13 mouse cellular contexts compared by ENCODE assay signal in the genomic region with DNA sequence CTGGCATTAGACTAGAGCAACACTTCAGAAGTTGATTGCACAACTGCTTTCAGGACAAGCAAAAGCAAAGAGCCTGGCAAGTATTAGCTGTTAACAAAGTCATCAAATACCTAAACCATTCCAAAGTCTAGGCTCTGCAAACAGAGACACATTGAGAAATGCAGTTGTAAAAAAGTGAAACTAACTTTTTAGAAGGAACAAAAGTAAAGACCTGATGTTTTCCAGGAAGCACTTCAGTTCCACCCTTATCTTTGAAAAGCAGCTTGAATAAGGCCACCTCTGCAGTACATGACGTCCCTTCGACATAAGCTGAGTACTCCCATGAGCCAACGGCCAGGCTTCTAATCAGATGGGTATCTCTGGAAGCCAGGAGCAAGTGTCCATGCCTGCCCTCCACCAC. TPM values are rescaled to one million over a fixed set of nuclear protein-coding genes. Genes with fewer than 3 reads are reported as not detected.
DNase-seq lines count a peak whose midpoint lies in the region; ATAC-seq and TF ChIP-seq lines count a peak whose summit lies in the region.
"Had no signal": no experiment of that assay in that cellular context is flagged by ENCODE, and none has a peak within 500 bp of the region (broad histone marks: within the 10 kb centered on the region; RNA-seq: fewer than 3 reads in every experiment).

No protein-coding gene starts in this region.

- no peak for TF ChIP-seq CTCF in heart, adult 2 months (IDR thresholded peaks at IDR 0.05)
- TF ChIP-seq CTCF in lung, embryonic 14.5 days (IDR thresholded peaks at IDR 0.05; ENCODE audit: low read depth), result no peak
- no peak for TF ChIP-seq CTCF in left cerebral cortex, adult 2 months (IDR thresholded peaks at IDR 0.05)

- peak; percentile 82 for ATAC-seq in lung, embryonic 14.5 days (ENCODE audit: insufficient read depth)
- ATAC-seq in stomach, embryonic 14.5 days (ENCODE audit: insufficient number of reproducible peaks, insufficient read depth, low FRiP score, low read depth), result peak; percentile 71; the same call in 1 of the 2 replicates

- no peaks in the 10 kb centered on the region for H3K36me3 ChIP-seq in heart, embryonic 10.5 days
- H3K36me3 ChIP-seq in heart, adult 2 months (ENCODE audit: control insufficient read depth, insufficient read depth, low read length), result no peaks in the 10 kb centered on the region
- H3K36me3 ChIP-seq in lung, embryonic 14.5 days (ENCODE audit: insufficient read depth), result no peaks in the 10 kb centered on the region
- H3K36me3 ChIP-seq in stomach, embryonic 14.5 days (ENCODE audit: control insufficient read depth, insufficient read depth, low read length), result no peaks in the 10 kb centered on the region
- H3K36me3 ChIP-seq: limb, embryonic 13.5 days; neural tube, embryonic 13.5 days had no signal

- TF ChIP-seq EP300 in heart, adult 2 months (IDR thresholded peaks at IDR 0.05; ENCODE audit: insufficient read depth, low read depth, low read length), result no peak

- no peak overlapping the region for H3K4me2 ChIP-seq in lung, embryonic 14.5 days
- no peak overlapping the region for H3K4me2 ChIP-seq in stomach, embryonic 14.5 days (replicated peaks; ENCODE audit: low read depth, low read length)
- H3K4me2 ChIP-seq: limb, embryonic 13.5 days; neural tube, embryonic 13.5 days had no signal

- intact Hi-C loops in heart, adult 2 months (cut with DNase I), result no loop called here
- intact Hi-C loops in left cerebral cortex, adult 2 months (cut with DNase I), result no loop called here

- H3K9ac ChIP-seq in heart, adult 2 months (ENCODE audit: low read depth, low read length), result no peak overlapping the region
- H3K9ac ChIP-seq in lung, embryonic 14.5 days, result no peak overlapping the region
- no peak overlapping the region for H3K9ac ChIP-seq in stomach, embryonic 14.5 days (replicated peaks; ENCODE audit: low read depth, low read length)
- H3K9ac ChIP-seq: limb, embryonic 13.5 days; neural tube, embryonic 13.5 days had no signal

- no peaks in the 10 kb centered on the region for H3K9me3 ChIP-seq in heart, embryonic 10.5 days
- H3K9me3 ChIP-seq in lung, embryonic 14.5 days (ENCODE audit: low read depth, low read length), result no peaks in the 10 kb centered on the region
- H3K9me3 ChIP-seq in stomach, embryonic 14.5 days (ENCODE audit: control insufficient read depth, low read depth, low read length), result no peaks in the 10 kb centered on the region
- H3K9me3 ChIP-seq: limb, embryonic 13.5 days; neural tube, embryonic 13.5 days had no signal

- no peaks in the 10 kb centered on the region for H3K27me3 ChIP-seq in heart, embryonic 10.5 days (ENCODE audit: insufficient read depth, poor library complexity, severe bottlenecking)
- H3K27me3 ChIP-seq in heart, adult 2 months (ENCODE audit: control insufficient read depth, insufficient read depth, low read length), result no peaks in the 10 kb centered on the region
- H3K27me3 ChIP-seq in lung, embryonic 14.5 days (ENCODE audit: insufficient read depth, low read length), result no peaks in the 10 kb centered on the region
- no peaks in the 10 kb centered on the region for H3K27me3 ChIP-seq in stomach, embryonic 14.5 days (ENCODE audit: control insufficient read depth, insufficient read depth, low read length)
- H3K27me3 ChIP-seq: limb, embryonic 13.5 days; neural tube, embryonic 13.5 days had no signal

- H3K27ac ChIP-seq in heart, embryonic 10.5 days, result no peak overlapping the region
- no peak overlapping the region for H3K27ac ChIP-seq in heart, adult 2 months
- H3K27ac ChIP-seq in lung, embryonic 14.5 days (ENCODE audit: low read depth), result no peak overlapping the region; the same call in 1 of the 2 replicates
- H3K27ac ChIP-seq in stomach, embryonic 14.5 days (ENCODE audit: low read length), result no peak overlapping the region
- no peak overlapping the region for H3K27ac ChIP-seq in left cerebral cortex, adult 2 months
- H3K27ac ChIP-seq: limb, embryonic 13.5 days; neural tube, embryonic 13.5 days had no signal

- 14% methylated on average over 3 of the region's 3 CpGs for WGBS in heart, embryonic 10.5 days
- 6% methylated on average over 3 of the region's 3 CpGs for WGBS in heart, adult 2 months
- whole genome bisulfite sequencing in lung, embryonic 14.5 days, result 40% methylated on average over 3 of the region's 3 CpGs
- 55% methylated on average over 3 of the region's 3 CpGs for whole genome bisulfite sequencing in stomach, embryonic 14.5 days

- H3K79me2 ChIP-seq in heart, adult 2 months (replicated peaks; ENCODE audit: control insufficient read depth, insufficient read depth, low read length), result no peaks in the 10 kb centered on the region

- H3K4me3 ChIP-seq in heart, embryonic 10.5 days, result no peak overlapping the region
- H3K4me3 ChIP-seq in heart, adult 2 months, result no peak overlapping the region
- no peak overlapping the region for H3K4me3 ChIP-seq in lung, embryonic 14.5 days (ENCODE audit: low read depth, low read length)
- H3K4me3 ChIP-seq in stomach, embryonic 14.5 days (ENCODE audit: low read depth, low read length), result no peak overlapping the region
- H3K4me3 ChIP-seq in left cerebral cortex, adult 2 months, result no peak overlapping the region
- H3K4me3 ChIP-seq: limb, embryonic 13.5 days; neural tube, embryonic 13.5 days had no signal

- no peak for TF ChIP-seq POLR2A in heart, adult 2 months (IDR thresholded peaks at IDR 0.05; ENCODE audit: insufficient read depth, low read depth, low read length)

- DNase-seq in heart, embryonic 10.5 days (ENCODE audit: low spot score), result peak; percentile 89
- DNase-seq in heart, adult 2 months, result no peak
- DNase-seq in fat pad, adult 2 months (ENCODE audit: extremely low read depth, low read depth, low spot score), result peak; percentile 23
- DNase-seq in lung, embryonic 14.5 days, result peak; percentile 29
- DNase-seq in left cerebral cortex, adult 2 months (ENCODE audit: extremely low spot score in 1 of 2, low spot score in 2 of 2), result no peak
- DNase-seq in cerebellum, postnatal 4 days (ENCODE audit: low spot score in 2 of 2), result no peak
- DNase-seq in right cerebral cortex, postnatal 14 days, result no peak

- no peaks in the 10 kb centered on the region for H3K4me1 ChIP-seq in heart, embryonic 10.5 days
- no peaks in the 10 kb centered on the region for H3K4me1 ChIP-seq in heart, adult 2 months (ENCODE audit: control insufficient read depth, insufficient read depth, low read length)
- no peaks in the 10 kb centered on the region; the same call in 1 of the 2 replicates for H3K4me1 ChIP-seq in lung, embryonic 14.5 days (ENCODE audit: insufficient read depth)
- no peaks in the 10 kb centered on the region for H3K4me1 ChIP-seq in stomach, embryonic 14.5 days (ENCODE audit: control insufficient read depth, insufficient read depth, low read length)
- H3K4me1 ChIP-seq: limb, embryonic 13.5 days; neural tube, embryonic 13.5 days had no signal

RNA-seq across cellular contexts. Expression of gene Crisp2, which starts 0.3 kb away (rescaled TPM):
- not detected in 2 replicates for polyA plus RNA-seq in heart, embryonic 10.5 days (2016; fragmentation: Nextera tagmentation; extraction: Ambion mirVana)
- total RNA-seq in heart, adult 2 months (2021), result not detected
- polyA plus RNA-seq in heart, adult 2 months (2012; rRNA removed), result 0.10 and 0.56 TPM in 2 replicates
- not detected in 2 replicates for polyA plus RNA-seq in lung, embryonic 14.5 days (2014; fragmentation: Nextera tagmentation; extraction: Ambion mirVana)
- polyA plus RNA-seq in stomach, embryonic 14.5 days (2014; fragmentation: Nextera tagmentation; extraction: Ambion mirVana), result not detected in 2 replicates
- total RNA-seq in left cerebral cortex, adult 2 months (2021), result not detected
- total RNA-seq: adrenal gland, adult 18-20 months had no signal
- polyA plus RNA-seq: kidney, embryonic 14.5 days; limb, embryonic 13.5 days; neural tube, embryonic 13.5 days; small intestine, adult 2 months had no signal

RNA-seq across cellular contexts. Expression of gene Rhag, which starts 4.4 kb away (rescaled TPM):
- polyA plus RNA-seq in heart, embryonic 10.5 days (2016; fragmentation: Nextera tagmentation; extraction: Ambion mirVana), result 17.4 and 19.3 TPM in 2 replicates
- under 1 TPM; 0.21 to 0.55 TPM for total RNA-seq in heart, adult 2 months (2021)
- polyA plus RNA-seq in heart, adult 2 months (2012; rRNA removed), result 0.08 and 0.09 TPM in 2 replicates
- 0.43 and 0.82 TPM in 2 replicates for polyA plus RNA-seq in lung, embryonic 14.5 days (2014; fragmentation: Nextera tagmentation; extraction: Ambion mirVana)
- 0.27 and 0.43 TPM in 2 replicates for polyA plus RNA-seq in stomach, embryonic 14.5 days (2014; fragmentation: Nextera tagmentation; extraction: Ambion mirVana)
- not detected for total RNA-seq in left cerebral cortex, adult 2 months (2021)
- total RNA-seq: adrenal gland, adult 18-20 months had no signal
- polyA plus RNA-seq: small intestine, adult 2 months had no signal

Comparison
In these comparisons a context has a peak if more than half of its experiments do, and no peak if none do; other contexts are left out.
1. DNase-seq: peak in heart, embryonic 10.5 days (single experiment), fat pad, adult 2 months (single experiment) and lung, embryonic 14.5 days (single experiment); none in heart, adult 2 months (0 of 2), left cerebral cortex, adult 2 months (0 of 2), cerebellum, postnatal 4 days (0 of 2) and right cerebral cortex, postnatal 14 days (single experiment).
2. RNA of gene Rhag, which starts 4.4 kb away (polyA plus RNA-seq): 17.4 to 19.3 TPM in heart, embryonic 10.5 days; 0.43 to 0.82 TPM in lung, embryonic 14.5 days, 0.27 to 0.43 TPM in stomach, embryonic 14.5 days and 0.08 to 0.09 TPM in heart, adult 2 months; every median in the first group is over 10 times any median in the second.